Mouse (Mus musculus): Measurements from ENCODE around the gene Nr2c1. TPM values are rescaled to one million over a fixed set of nuclear protein-coding genes. Genes with fewer than 3 reads are reported as not detected.

Nr2c1 gene
- total and polyA plus RNA-seq, 2 experiments, result 3.7 to 6.4 TPM

GRCm38 (mm10) chr10:94167051-94167750 lies 19.4 kb downstream of the Nr2c1 start:
- Histone ChIP-seq H3K79me2 (ENCODE audit: control insufficient read depth, insufficient read depth, low read length) (no peaks in the 10 kb centered on the region; the same call in 1 of the 2 replicates), H3K4me1 (ENCODE audit: control insufficient read depth, insufficient read depth, low read length) (peaks cover 7% of the 10 kb centered on the region), H3K36me3 (ENCODE audit: control insufficient read depth, insufficient read depth, low read length) (peaks cover 50% of the 10 kb centered on the region), H3K27me3 (ENCODE audit: control insufficient read depth, insufficient read depth, low read length) (no peaks in the 10 kb centered on the region), H3K9ac (ENCODE audit: low read depth, low read length) (no peak overlapping the region), H3K4me3 (ENCODE audit: insufficient read depth, low read depth, low read length) (no peak overlapping the region), H3K27ac (replicated peaks; ENCODE audit: insufficient read depth, low read depth, low read length) (no peak overlapping the region)
- no peak for TF ChIP-seq POLR2A (IDR thresholded peaks at IDR 0.05; ENCODE audit: extremely low read depth, insufficient read depth, low read length)
- TF ChIP-seq CTCF (IDR thresholded peaks at IDR 0.05; ENCODE audit: low read depth, low read length), result no peak
- WGBS, result 96% methylated on average over 11 of the region's 11 CpGs
- DNase-seq (ENCODE audit: extremely low read depth, low read depth, low spot score), result no peak

GRCm38 (mm10) chr10:94171440-94172130 lies 23.8 kb downstream of the Nr2c1 start:
- H3K4me3 ChIP-seq (ENCODE audit: insufficient read depth, low read depth, low read length), result no peak overlapping the region
- peak; percentile 93 for DNase-seq (ENCODE audit: extremely low read depth, low read depth, low spot score)
- H3K9ac ChIP-seq (ENCODE audit: low read depth, low read length), result no peak overlapping the region
- 23% methylated on average over 12 of the region's 12 CpGs for WGBS
- H3K27ac ChIP-seq (replicated peaks; ENCODE audit: insufficient read depth, low read depth, low read length), result peak overlapping the region; percentile 78
- TF ChIP-seq CTCF (IDR thresholded peaks at IDR 0.05; ENCODE audit: low read depth, low read length) (no peak), POLR2A (IDR thresholded peaks at IDR 0.05; ENCODE audit: extremely low read depth, insufficient read depth, low read length) (no peak)
- H3K27me3 ChIP-seq (ENCODE audit: control insufficient read depth, insufficient read depth, low read length), result no peaks in the 10 kb centered on the region
- H3K4me1 ChIP-seq (ENCODE audit: control insufficient read depth, insufficient read depth, low read length), result peaks cover 3% of the 10 kb centered on the region; the same call in 1 of the 2 replicates
- peaks cover 53% of the 10 kb centered on the region for H3K36me3 ChIP-seq (ENCODE audit: control insufficient read depth, insufficient read depth, low read length)
- H3K79me2 ChIP-seq (ENCODE audit: control insufficient read depth, insufficient read depth, low read length), result no peaks in the 10 kb centered on the region

GRCm38 (mm10) chr10:94172137-94172536 lies 24.3 kb downstream of the Nr2c1 start:
- DNase-seq (ENCODE audit: extremely low read depth, low read depth, low spot score), result no peak
- no peaks in the 10 kb centered on the region for H3K27me3 ChIP-seq (ENCODE audit: control insufficient read depth, insufficient read depth, low read length)
- 85% methylated on average over 11 of the region's 11 CpGs for WGBS
- H3K79me2 ChIP-seq (ENCODE audit: control insufficient read depth, insufficient read depth, low read length), result no peaks in the 10 kb centered on the region
- TF ChIP-seq POLR2A (IDR thresholded peaks at IDR 0.05; ENCODE audit: extremely low read depth, insufficient read depth, low read length), result no peak
- TF ChIP-seq CTCF (IDR thresholded peaks at IDR 0.05; ENCODE audit: low read depth, low read length), result no peak
- peaks cover 49% of the 10 kb centered on the region for H3K36me3 ChIP-seq (ENCODE audit: control insufficient read depth, insufficient read depth, low read length)
- no peak overlapping the region for H3K9ac ChIP-seq (ENCODE audit: low read depth, low read length)
- peaks cover 3% of the 10 kb centered on the region; the same call in 1 of the 2 replicates for H3K4me1 ChIP-seq (ENCODE audit: control insufficient read depth, insufficient read depth, low read length)
- H3K27ac ChIP-seq (replicated peaks; ENCODE audit: insufficient read depth, low read depth, low read length), result peak overlapping the region; percentile 78
- H3K4me3 ChIP-seq (ENCODE audit: insufficient read depth, low read depth, low read length), result no peak overlapping the region

GRCm38 (mm10) chr10:94172706-94173105 lies 24.9 kb downstream of the Nr2c1 start:
- Histone ChIP-seq H3K27ac (replicated peaks; ENCODE audit: insufficient read depth, low read depth, low read length) (no peak overlapping the region), H3K9ac (ENCODE audit: low read depth, low read length) (no peak overlapping the region), H3K4me1 (ENCODE audit: control insufficient read depth, insufficient read depth, low read length) (peaks cover 3% of the 10 kb centered on the region; the same call in 1 of the 2 replicates), H3K27me3 (ENCODE audit: control insufficient read depth, insufficient read depth, low read length) (no peaks in the 10 kb centered on the region), H3K79me2 (ENCODE audit: control insufficient read depth, insufficient read depth, low read length) (no peaks in the 10 kb centered on the region), H3K36me3 (ENCODE audit: control insufficient read depth, insufficient read depth, low read length) (peaks cover 43% of the 10 kb centered on the region), H3K4me3 (ENCODE audit: insufficient read depth, low read depth, low read length) (no peak overlapping the region)
- 90% methylated on average over 6 of the region's 6 CpGs for WGBS
- no peak for DNase-seq (ENCODE audit: extremely low read depth, low read depth, low spot score)
- no peak for TF ChIP-seq CTCF (IDR thresholded peaks at IDR 0.05; ENCODE audit: low read depth, low read length)
- no peak for TF ChIP-seq POLR2A (IDR thresholded peaks at IDR 0.05; ENCODE audit: extremely low read depth, insufficient read depth, low read length)

GRCm38 (mm10) chr10:94174652-94175051 lies 26.8 kb downstream of the Nr2c1 start:
- Histone ChIP-seq H3K4me3 (ENCODE audit: insufficient read depth, low read depth, low read length) (no peak overlapping the region), H3K27me3 (ENCODE audit: control insufficient read depth, insufficient read depth, low read length) (no peaks in the 10 kb centered on the region), H3K27ac (replicated peaks; ENCODE audit: insufficient read depth, low read depth, low read length) (no peak overlapping the region), H3K79me2 (ENCODE audit: control insufficient read depth, insufficient read depth, low read length) (no peaks in the 10 kb centered on the region; the same call in 1 of the 2 replicates), H3K9ac (ENCODE audit: low read depth, low read length) (no peak overlapping the region), H3K36me3 (ENCODE audit: control insufficient read depth, insufficient read depth, low read length) (peaks cover 33% of the 10 kb centered on the region), H3K4me1 (ENCODE audit: control insufficient read depth, insufficient read depth, low read length) (peaks cover 3% of the 10 kb centered on the region; the same call in 1 of the 2 replicates)
- 18% methylated on average over 7 of the region's 7 CpGs for WGBS
- TF ChIP-seq CTCF (IDR thresholded peaks at IDR 0.05; ENCODE audit: low read depth, low read length) (no peak), POLR2A (IDR thresholded peaks at IDR 0.05; ENCODE audit: extremely low read depth, insufficient read depth, low read length) (no peak)
- DNase-seq (ENCODE audit: extremely low read depth, low read depth, low spot score), result peak; percentile 55

Measured in liver, adult 2 months (tissue).